Mouse (Mus musculus) liver, embryonic 14.5 days (tissue): Measurements from ENCODE around the gene Gng10. TPM values are rescaled to one million over a fixed set of nuclear protein-coding genes. Genes with fewer than 3 reads are reported as not detected.

Experiments used
- ATAC-seq: fragments of 200-750 bp; cut with Nextera tagmentation; 2 replicates; pipeline ENCODE4 v1.8.0; 2017; ENCODE audit warnings: moderate number of reproducible peaks, mild to moderate bottlenecking, moderate library complexity; ENCODE audit not compliant: insufficient read depth
- DNase-seq, 3 experiments: peaks; one replicate each; pipeline ENCODE4 v3.0.0-alpha.2; 2012 to 2013; ENCODE audit warnings: low read depth in 3 of 3, low spot score in 3 of 3
- H3K27ac ChIP-seq: fragments of 300-500 bp; sonication (generic); 2 replicates; pipeline ENCODE4 v1.5.1; 2014; ENCODE audit warnings: moderate library complexity, mild to moderate bottlenecking, control low read depth, inconsistent platforms
- H3K27me3 ChIP-seq: fragments of 300-500 bp; sonication (generic); 2 replicates; pipeline ENCODE4 v1.6.1; 2014; ENCODE audit warnings: mild to moderate bottlenecking, low read length, moderate library complexity; ENCODE audit not compliant: control insufficient read depth, insufficient read depth
- H3K36me3 ChIP-seq: fragments of 300-500 bp; sonication (generic); replicated peaks from 2 replicates; pipeline ENCODE4 v1.6.1; 2014; ENCODE audit warnings: low read depth; ENCODE audit not compliant: control insufficient read depth, insufficient read depth
- H3K4me1 ChIP-seq, 2 experiments: fragments of 200-500 bp in 1 of 2; fragments of 300-500 bp in 1 of 2; sonication (generic) in 1 of 2; replicated peaks; 2 replicates each; pipeline ENCODE4 v1.6.1; 2012 to 2014; ENCODE audit warnings: antibody characterized with exemption in 1 of 2, inconsistent platforms in 1 of 2, low read length in 1 of 2; ENCODE audit not compliant: control insufficient read depth in 2 of 2, insufficient read depth in 2 of 2
- H3K4me2 ChIP-seq: fragments of 300-500 bp; sonication (generic); 2 replicates; pipeline ENCODE4 v1.6.1; 2014; ENCODE audit warnings: low read depth, mild to moderate bottlenecking, control low read depth, moderate library complexity
- H3K4me3 ChIP-seq, 2 experiments: fragments of 200-500 bp in 1 of 2; fragments of 300-500 bp in 1 of 2; sonication (generic) in 1 of 2; 2 replicates each; pipeline ENCODE4 v1.5.1; 2012 to 2014; ENCODE audit warnings: low read depth in 2 of 2, low read length in 2 of 2, mild to moderate bottlenecking in 2 of 2, control low read depth in 1 of 2, inconsistent platforms in 1 of 2, moderate library complexity in 1 of 2; ENCODE audit not compliant: insufficient read depth in 1 of 2
- H3K9ac ChIP-seq: fragments of 300-500 bp; sonication (generic); replicated peaks from 2 replicates; pipeline ENCODE4 v1.6.1; 2014; ENCODE audit warnings: mild to moderate bottlenecking, control low read depth, moderate library complexity
- H3K9me3 ChIP-seq: fragments of 300-500 bp; sonication (generic); 2 replicates; pipeline ENCODE4 v1.6.1; 2016; ENCODE audit warnings: low read length, mixed read lengths; ENCODE audit not compliant: control insufficient read depth
- CTCF ChIP-seq: IDR thresholded peaks from 2 replicates; pipeline ENCODE4 v1.5.1; 2016; ENCODE audit warnings: antibody characterized with exemption, low read depth, control low read depth
- EP300 ChIP-seq: IDR thresholded peaks from 2 replicates; pipeline ENCODE4 v1.6.1; 2016; ENCODE audit warnings: antibody characterized with exemption, low read depth
- WGBS: fragments of 180-500 bp; shearing (Covaris S2); extraction: QIAGEN DNeasy Blood & Tissue Kit; methylation state at CpG from one replicate; pipeline ENCODE4 v1.1.7; 2014; ENCODE audit not compliant: insufficient replicate concordance; 5-methylcytosine and 5-hydroxymethylcytosine counted together
- polyA plus RNA-seq, 2 experiments: library from polyadenylated mRNA; depleted of rRNA in 1 of 2; stranded (reverse) in 1 of 2; unstranded in 1 of 2; fragments of >200 nt; fragmentation: Nextera tagmentation in 1 of 2; extraction: Ambion mirVana in 1 of 2; gene quantifications; 2 replicates each; pipeline versions ENCODE4 v1.2.1 to v1.2.3; 2012 to 2014

Gng10 gene
- polyA plus RNA-seq, 2 experiments: 10.7 to 30.2 TPM

GRCm38 (mm10) chr4:59047222-59047621 lies 12.3 kb downstream of the Gng10 start:
- Histone ChIP-seq H3K27me3 (no peaks in the 10 kb centered on the region), H3K9ac (no peak overlapping the region), H3K4me3 (no peak overlapping the region), H3K9me3 (no peaks in the 10 kb centered on the region), H3K27ac (no peak overlapping the region), H3K36me3 (no peaks in the 10 kb centered on the region), H3K4me1 (no peaks in the 10 kb centered on the region), H3K4me2 (no peak overlapping the region)
- WGBS: 40% methylated on average over 3 of the region's 3 CpGs
- ATAC-seq (no peak), DNase-seq (no peak)
- no peak for TF ChIP-seq EP300
- TF ChIP-seq CTCF: no peak

DNA sequence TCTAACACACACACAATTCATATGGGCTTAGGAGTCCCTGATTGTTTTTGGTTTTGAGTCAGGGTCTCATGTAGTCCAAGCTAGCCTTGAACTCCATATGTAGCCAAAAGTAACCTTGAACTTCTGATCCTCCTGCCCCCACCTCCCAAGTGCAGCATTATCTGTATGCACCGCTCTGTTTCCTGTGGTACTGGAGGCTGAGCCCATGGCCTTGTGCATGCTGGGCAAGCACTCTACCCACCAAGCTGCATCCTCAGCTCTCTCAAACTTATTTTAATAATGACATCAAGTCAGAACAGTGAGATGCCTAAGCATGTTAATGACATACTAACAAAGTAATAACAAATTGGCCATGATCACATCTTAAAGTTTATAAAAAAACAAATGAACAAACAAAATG lies 16.2 kb downstream of the Gng10 start:
- Histone ChIP-seq H3K4me1 (no peaks in the 10 kb centered on the region), H3K27ac (no peak overlapping the region), H3K9ac (no peak overlapping the region), H3K36me3 (no peaks in the 10 kb centered on the region), H3K4me2 (no peak overlapping the region), H3K9me3 (no peaks in the 10 kb centered on the region), H3K4me3 (no peak overlapping the region), H3K27me3 (no peaks in the 10 kb centered on the region)
- 41% methylated on average over 1 of the region's 1 CpGs for WGBS
- no peak for DNase-seq
- TF ChIP-seq EP300 (no peak), CTCF (no peak)
- ATAC-seq: no peak

GRCm38 (mm10) chr4:59057929-59058328 lies 23.0 kb downstream of the Gng10 start:
- Histone ChIP-seq H3K4me2 (no peak overlapping the region), H3K27ac (no peak overlapping the region), H3K27me3 (no peaks in the 10 kb centered on the region), H3K9ac (no peak overlapping the region), H3K4me3 (no peak overlapping the region), H3K36me3 (no peaks in the 10 kb centered on the region), H3K9me3 (no peaks in the 10 kb centered on the region), H3K4me1 (no peaks in the 10 kb centered on the region)
- ATAC-seq: no peak
- DNase-seq: no peak
- 40% methylated on average over 3 of the region's 3 CpGs for WGBS
- TF ChIP-seq CTCF: no peak
- no peak for TF ChIP-seq EP300

DNA sequence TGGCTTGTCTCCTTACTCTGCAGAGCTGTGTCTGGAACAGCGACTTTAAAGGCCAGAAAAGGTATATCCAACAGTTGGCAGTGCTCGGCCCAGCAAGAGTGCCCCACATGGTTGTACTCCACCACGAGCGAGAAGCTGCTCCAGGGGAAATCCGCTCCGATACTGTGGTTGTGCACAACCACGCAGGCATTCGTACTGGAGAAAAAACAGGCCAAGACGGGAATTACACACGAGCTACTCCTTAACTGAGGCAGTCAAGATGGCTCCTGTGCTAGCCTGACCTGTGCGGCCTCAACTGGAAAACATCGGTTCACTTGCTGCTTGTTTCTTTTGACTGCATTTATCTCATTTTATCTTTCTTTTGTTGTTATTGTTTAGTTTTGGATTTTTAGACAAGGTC lies 27.6 kb downstream of the Gng10 start:
- Histone ChIP-seq H3K36me3 (no peaks in the 10 kb centered on the region), H3K9me3 (no peaks in the 10 kb centered on the region), H3K4me2 (no peak overlapping the region), H3K27ac (no peak overlapping the region), H3K4me3 (no peak overlapping the region), H3K4me1 (no peaks in the 10 kb centered on the region), H3K9ac (no peak overlapping the region), H3K27me3 (no peaks in the 10 kb centered on the region)
- no peak for TF ChIP-seq EP300
- TF ChIP-seq CTCF: no peak
- no peak for DNase-seq
- WGBS: 73% methylated on average over 12 of the region's 12 CpGs
- no peak for ATAC-seq

DNA sequence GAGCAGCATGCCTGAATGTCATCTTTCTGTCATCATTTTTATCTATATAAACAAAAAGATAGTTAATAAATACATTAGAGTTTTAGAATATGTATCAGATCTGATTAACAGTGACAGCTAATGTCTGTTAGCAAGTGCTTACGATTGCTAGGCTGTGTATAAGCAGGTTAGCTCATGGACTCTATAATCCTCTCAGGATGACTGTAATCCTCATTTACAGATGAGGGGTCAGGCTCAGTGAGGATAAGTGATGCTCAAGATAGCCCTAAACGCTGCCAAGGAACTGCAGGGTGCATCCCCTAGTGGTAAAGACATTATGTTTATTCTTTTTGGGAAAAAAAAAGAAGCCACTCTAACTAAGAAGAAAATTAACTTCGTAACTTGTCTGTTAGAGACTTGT lies 34.4 kb downstream of the Gng10 start:
- Histone ChIP-seq H3K27ac (no peak overlapping the region), H3K4me2 (no peak overlapping the region), H3K4me1 (no peaks in the 10 kb centered on the region), H3K36me3 (no peaks in the 10 kb centered on the region), H3K4me3 (no peak overlapping the region), H3K27me3 (no peaks in the 10 kb centered on the region; the same call in 1 of the 2 replicates), H3K9ac (no peak overlapping the region), H3K9me3 (no peaks in the 10 kb centered on the region)
- ATAC-seq (no peak), DNase-seq (no peak)
- TF ChIP-seq EP300: no peak
- TF ChIP-seq CTCF: no peak
- 43% methylated on average over 3 of the region's 3 CpGs for WGBS

DNA sequence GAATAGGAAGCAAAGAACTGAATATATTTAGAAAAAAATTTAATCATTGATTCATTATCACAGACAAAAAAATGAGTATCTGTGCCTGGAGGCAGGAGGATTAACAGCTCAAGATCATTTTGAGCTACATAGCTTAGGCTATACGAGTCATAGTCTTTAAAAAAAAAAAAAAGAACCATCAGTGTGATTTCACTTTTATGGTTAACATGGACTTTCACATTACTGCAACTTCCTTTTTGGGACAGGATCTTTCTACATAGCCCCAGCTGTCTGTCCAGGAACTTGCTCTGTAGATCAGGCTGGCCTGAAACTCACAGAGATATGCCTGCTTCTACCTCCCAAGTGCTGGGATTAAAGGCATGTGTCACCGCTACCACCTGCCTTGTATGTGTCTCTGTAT lies 48.5 kb downstream of the Gng10 start:
- Histone ChIP-seq H3K4me2 (no peak overlapping the region), H3K9ac (no peak overlapping the region), H3K4me3 (no peak overlapping the region), H3K4me1 (no peaks in the 10 kb centered on the region), H3K36me3 (no peaks in the 10 kb centered on the region), H3K27ac (no peak overlapping the region), H3K27me3 (no peaks in the 10 kb centered on the region), H3K9me3 (no peaks in the 10 kb centered on the region)
- TF ChIP-seq EP300 (no peak), CTCF (no peak)
- WGBS: 50% methylated on average over 2 of the region's 2 CpGs
- DNase-seq (no peak), ATAC-seq (no peak)
